Mouse (Mus musculus): ENCODE results near the gene Trex1.

Trex1 gene

GRCm38 (mm10) chr9:109016973-109017604, 42.4 kb downstream of the Trex1 start:
- DNase-seq (ENCODE audit: extremely low spot score, low spot score): no peak

GRCm38 (mm10) chr9:109015397-109015796, 44.1 kb downstream of the Trex1 start:
- DNase-seq (ENCODE audit: extremely low spot score, low spot score): no peak

GRCm38 (mm10) chr9:109010316-109010690, 49.2 kb downstream of the Trex1 start:
- no peak for DNase-seq (ENCODE audit: extremely low spot score, low spot score)

GRCm38 (mm10) chr9:109009636-109010315, 49.8 kb downstream of the Trex1 start:
- DNase-seq (ENCODE audit: extremely low spot score, low spot score): no peak

- DNase-seq (ENCODE audit: extremely low spot score, low spot score): no peak
These were observed 50.4 kb downstream of the Trex1 start for GRCm38 (mm10) chr9:109008994-109009635.

- no peak for DNase-seq (ENCODE audit: extremely low spot score, low spot score)
These were observed 51.5 kb downstream of the Trex1 start for GRCm38 (mm10) chr9:109008081-109008480.

Measured in neural tube, embryonic 10.5 days (tissue).